Mouse (Mus musculus): ENCODE measurements around the gene Abcc5.

- TF ChIP-seq CTCF (IDR thresholded peaks at IDR 0.05; ENCODE audit: extremely low read depth, insufficient read length, insufficient replicate concordance, low read depth, low read length) (no peak), POLR2A (IDR thresholded peaks at IDR 0.05; ENCODE audit: low read depth, low read length) (no peak)
Observed at GRCm38 (mm10) chr16:20368221-20368620, 58.0 kb downstream of the Abcc5 start.
